Mouse (Mus musculus): ENCODE results near the gene Arrdc5.

The Arrdc5 gene

GRCm38 (mm10) chr17:56300186-56300585, at the start of gene Arrdc5:
TSS of gene Arrdc5 (minus strand) at chr17:56300286.
- no peak for DNase-seq (ENCODE audit: low spot score in 2 of 2)

- DNase-seq (ENCODE audit: low spot score in 2 of 2), result no peak
Observed at GRCm38 (mm10) chr17:56348586-56348985, 48.5 kb upstream of the Arrdc5 start.

GRCm38 (mm10) chr17:56348128-56348527, 48.0 kb upstream of the Arrdc5 start:
- no peak for DNase-seq (ENCODE audit: low spot score in 2 of 2)

GRCm38 (mm10) chr17:56345364-56345763, 45.3 kb upstream of the Arrdc5 start:
- no peak for DNase-seq (ENCODE audit: low spot score in 2 of 2)

GRCm38 (mm10) chr17:56343466-56343865, 43.4 kb upstream of the Arrdc5 start:
- DNase-seq (ENCODE audit: low spot score in 2 of 2), result no peak

GRCm38 (mm10) chr17:56340717-56341116, 40.6 kb upstream of the Arrdc5 start:
- DNase-seq (ENCODE audit: low spot score in 2 of 2), result no peak

- no peak for DNase-seq (ENCODE audit: low spot score in 2 of 2)
Observed at GRCm38 (mm10) chr17:56338909-56339308, 38.8 kb upstream of the Arrdc5 start.

- DNase-seq (ENCODE audit: low spot score in 2 of 2), result no peak
Observed at GRCm38 (mm10) chr17:56337791-56338190, 37.7 kb upstream of the Arrdc5 start.

- DNase-seq (ENCODE audit: low spot score in 2 of 2), result peak in 1 of 2 experiments; percentile 49
Observed at GRCm38 (mm10) chr17:56337190-56337589, 37.1 kb upstream of the Arrdc5 start.

- DNase-seq (ENCODE audit: low spot score in 2 of 2), result no peak
Observed at GRCm38 (mm10) chr17:56332987-56333386, 32.9 kb upstream of the Arrdc5 start.

- DNase-seq (ENCODE audit: low spot score in 2 of 2), result no peak
Observed at GRCm38 (mm10) chr17:56331256-56331655, 31.2 kb upstream of the Arrdc5 start.

- DNase-seq (ENCODE audit: low spot score in 2 of 2), result no peak
Observed at GRCm38 (mm10) chr17:56330345-56330744, 30.3 kb upstream of the Arrdc5 start.

GRCm38 (mm10) chr17:56329267-56329666, 29.2 kb upstream of the Arrdc5 start:
- DNase-seq (ENCODE audit: low spot score in 2 of 2), result no peak

GRCm38 (mm10) chr17:56326153-56327147, 26.4 kb upstream of the Arrdc5 start:
- no peak for DNase-seq (ENCODE audit: low spot score in 2 of 2)

GRCm38 (mm10) chr17:56325450-56326152, 25.5 kb upstream of the Arrdc5 start, which contains the start of gene Kdm4b:
TSS of gene Kdm4b (plus strand) at chr17:56326062.
- peak; percentile 100 for DNase-seq (ENCODE audit: low spot score in 2 of 2)

GRCm38 (mm10) chr17:56324419-56324818, 24.3 kb upstream of the Arrdc5 start:
- DNase-seq (ENCODE audit: low spot score in 2 of 2), result no peak

- DNase-seq (ENCODE audit: low spot score in 2 of 2), result no peak
Observed at GRCm38 (mm10) chr17:56309191-56309945, 9.3 kb upstream of the Arrdc5 start.

- no peak for DNase-seq (ENCODE audit: low spot score in 2 of 2)
Observed at GRCm38 (mm10) chr17:56308088-56308487, 8.0 kb upstream of the Arrdc5 start.

- no peak for DNase-seq (ENCODE audit: low spot score in 2 of 2)
Observed at GRCm38 (mm10) chr17:56305826-56306225, 5.7 kb upstream of the Arrdc5 start.

- DNase-seq (ENCODE audit: low spot score in 2 of 2), result no peak
Observed at GRCm38 (mm10) chr17:56305156-56305555, 5.1 kb upstream of the Arrdc5 start.

- no peak for DNase-seq (ENCODE audit: low spot score in 2 of 2)
Observed at GRCm38 (mm10) chr17:56304718-56305117, 4.6 kb upstream of the Arrdc5 start.

Measured in left cerebral cortex, adult 9 months (tissue).